Mouse (Mus musculus) G1E (cell line): Measurements from ENCODE around the gene Oog1. TPM values are rescaled to one million over a fixed set of nuclear protein-coding genes. Genes with fewer than 3 reads are reported as not detected.
"Not testable (repeated sequence)": the region's sequence is repeated elsewhere in the genome, so short reads cannot be mapped to it uniquely, and the experiment has no call there.

Experiments used
- ATAC-seq: 2 replicates; pipeline ENCODE4 v1.8.0; 2016; ENCODE audit warnings: mild to moderate bottlenecking; ENCODE audit not compliant: insufficient number of reproducible peaks, poor library complexity, low FRiP score, severe bottlenecking; ENCODE audit errors: extremely low read depth
- DNase-seq: peaks from one replicate; pipeline ENCODE4 v3.0.0; 2012; ENCODE audit warnings: low spot score
- H3K27me3 ChIP-seq: 2 replicates; pipeline ENCODE4 v1.6.1; 2012; ENCODE audit warnings: mild to moderate bottlenecking, low read length, inconsistent platforms; ENCODE audit not compliant: insufficient read depth
- H3K36me3 ChIP-seq: replicated peaks from 2 replicates; pipeline ENCODE3; 2012; ENCODE audit warnings: mild to moderate bottlenecking, inconsistent platforms
- H3K4me1 ChIP-seq: 2 replicates; pipeline ENCODE4 v1.6.1; 2012; ENCODE audit warnings: low read depth, low read length, inconsistent platforms, mixed read lengths; ENCODE audit not compliant: insufficient read depth
- H3K4me3 ChIP-seq: 2 replicates; pipeline ENCODE4 v1.5.1; 2012; ENCODE audit warnings: low read depth, mild to moderate bottlenecking, inconsistent platforms, low read length, moderate library complexity, mixed read lengths
- H3K9me3 ChIP-seq: replicated peaks from 2 replicates; pipeline ENCODE4 v1.6.1; 2012; ENCODE audit warnings: inconsistent platforms
- polyA plus RNA-seq: library from polyadenylated mRNA; stranded (reverse); fragments of >175 nt; gene quantifications from 2 replicates; pipeline ENCODE4 v1.2.3, GENCODE M21; 2012
- total RNA-seq, 2 experiments: library from RNA; stranded (forward) in 1 of 2; stranded (reverse) in 1 of 2; fragments of 200-1000 nt in 1 of 2; fragments of >200 nt in 1 of 2; fragmentation: Nextera tagmentation in 1 of 2; gene quantifications; 2 replicates each; pipeline ENCODE4 v1.2.3; 2014 to 2017

Oog1 gene
- total RNA-seq (2014; fragmentation: Nextera tagmentation) (not detected in 2 replicates), total RNA-seq (2017) (0.55 and 1.0 TPM in 2 replicates), polyA plus RNA-seq (not detected in 2 replicates)

DNA sequence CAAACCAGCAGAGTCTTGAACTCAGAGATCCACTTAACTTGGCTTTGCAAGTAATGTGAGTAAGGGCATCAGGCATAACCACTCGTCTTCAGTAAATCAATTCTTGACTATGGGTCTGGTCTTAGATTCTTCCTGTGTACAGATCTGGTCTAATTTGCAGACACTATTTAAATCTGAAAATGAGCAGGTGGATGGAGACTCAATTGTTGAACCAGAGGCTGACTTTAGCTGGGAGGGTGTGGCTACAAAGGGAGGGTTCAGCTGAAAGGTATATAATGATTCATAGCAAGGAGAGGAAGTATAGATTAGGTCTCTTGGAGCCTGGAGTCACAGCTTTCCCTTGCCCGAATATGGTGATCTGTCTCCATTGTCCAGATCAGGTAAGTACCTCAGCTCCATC is at the start of gene Oog1:
TSS of gene Oog1 (plus strand) at position 301 of the 400 bp plus-strand sequence.
- not testable (repeated sequence) for H3K9me3 ChIP-seq, DNase-seq, H3K4me1 ChIP-seq, H3K36me3 ChIP-seq, ATAC-seq, H3K4me3 ChIP-seq, H3K27me3 ChIP-seq

GRCm38 (mm10) chr12:87601388-87601787 is 1.1 kb upstream of the Oog1 start:
- H3K9me3 ChIP-seq, H3K4me1 ChIP-seq, ATAC-seq, H3K4me3 ChIP-seq, H3K27me3 ChIP-seq, DNase-seq, H3K36me3 ChIP-seq: not testable (repeated sequence)

GRCm38 (mm10) chr12:87618569-87618968 is 16.1 kb downstream of the Oog1 start, which contains the start of gene Gm4027:
Gene Gm4027, plus strand, starts transcription at chr12:87618869.
- H3K9me3 ChIP-seq, DNase-seq, H3K4me3 ChIP-seq, H3K27me3 ChIP-seq, H3K4me1 ChIP-seq, H3K36me3 ChIP-seq, ATAC-seq: not testable (repeated sequence)

DNA sequence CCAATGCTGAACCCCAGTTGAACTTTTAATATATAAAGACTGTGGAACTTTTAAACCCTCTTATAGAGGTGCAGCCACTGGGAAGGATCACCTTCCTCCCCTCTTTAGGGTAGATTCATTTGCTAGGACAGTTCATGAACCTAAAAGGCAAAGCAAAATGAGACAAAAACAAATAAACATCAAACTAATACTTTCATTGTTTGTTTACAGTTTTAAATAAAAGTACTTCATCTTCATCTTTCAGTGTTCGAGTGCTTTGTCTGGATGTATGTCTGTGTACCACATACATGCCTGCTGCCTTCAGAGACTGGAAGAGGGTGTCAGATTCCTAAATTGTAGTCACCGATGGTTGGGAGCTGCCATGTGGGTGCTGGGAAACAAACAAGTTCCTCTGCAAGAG is 42.0 kb downstream of the Oog1 start, which contains the start of gene Gm16381:
TSS of gene Gm16381 (minus strand) at position 101 of the 400 bp plus-strand sequence.
- ATAC-seq, H3K4me3 ChIP-seq, H3K9me3 ChIP-seq: not testable (repeated sequence)

GRCm38 (mm10) chr12:87652916-87653703 is 50.6 kb downstream of the Oog1 start:
- not testable (repeated sequence) for H3K9me3 ChIP-seq, H3K36me3 ChIP-seq, H3K4me1 ChIP-seq, H3K4me3 ChIP-seq, DNase-seq, H3K27me3 ChIP-seq
- peak; percentile 96 for ATAC-seq

More for the DNA sequence above, 42.0 kb downstream of the Oog1 start, which contains the start of gene Gm16381:
- DNase-seq, H3K36me3 ChIP-seq, H3K4me1 ChIP-seq, H3K27me3 ChIP-seq: not testable (repeated sequence)

Other genes with a start within 250 kb of the Oog1 start
- 111 and 123 TPM in 2 replicates for gene Sptlc2, start 214.3 kb upstream of the Oog1 start, total RNA-seq (2014; fragmentation: Nextera tagmentation)
- 197 and 212 TPM in 2 replicates for gene Sptlc2, start 214.3 kb upstream of the Oog1 start, total RNA-seq (2017)
- 50.5 and 52.7 TPM in 2 replicates for gene Sptlc2, start 214.3 kb upstream of the Oog1 start, polyA plus RNA-seq
- gene Slirp, start 158.8 kb upstream of the Oog1 start, total RNA-seq (2014; fragmentation: Nextera tagmentation): 62.5 and 68.0 TPM in 2 replicates
- 149 and 153 TPM in 2 replicates for gene Slirp, start 158.8 kb upstream of the Oog1 start, total RNA-seq (2017)
- gene Slirp, start 158.8 kb upstream of the Oog1 start, polyA plus RNA-seq: 4.6 and 7.3 TPM in 2 replicates
- gene Alkbh1, start 158.7 kb upstream of the Oog1 start, total RNA-seq (2014; fragmentation: Nextera tagmentation): 163 and 180 TPM in 2 replicates
- gene Alkbh1, start 158.7 kb upstream of the Oog1 start, total RNA-seq (2017): 104 and 106 TPM in 2 replicates
- 36.6 and 41.3 TPM in 2 replicates for gene Alkbh1, start 158.7 kb upstream of the Oog1 start, polyA plus RNA-seq
- 148 and 150 TPM in 2 replicates for gene Snw1, start 130.4 kb upstream of the Oog1 start, total RNA-seq (2014; fragmentation: Nextera tagmentation)
- gene Snw1, start 130.4 kb upstream of the Oog1 start, total RNA-seq (2017): 218 and 244 TPM in 2 replicates
- gene Snw1, start 130.4 kb upstream of the Oog1 start, polyA plus RNA-seq: 22.6 and 29.8 TPM in 2 replicates
- gene Gm5788, start 108.0 kb upstream of the Oog1 start, total RNA-seq (2014; fragmentation: Nextera tagmentation): 3.8 TPM in 1 of 2 replicates, not detected in the other
- gene Gm5788, start 108.0 kb upstream of the Oog1 start, total RNA-seq (2017): 0.52 and 1.1 TPM in 2 replicates
- gene Gm5788, start 108.0 kb upstream of the Oog1 start, polyA plus RNA-seq: 0.33 TPM in 1 of 2 replicates, not detected in the other
- not detected in 2 replicates for gene Gm8300, start 88.4 kb upstream of the Oog1 start, total RNA-seq (2014; fragmentation: Nextera tagmentation)
- gene Gm8300, start 88.4 kb upstream of the Oog1 start, total RNA-seq (2017): 0.17 and 0.66 TPM in 2 replicates
- not detected in 2 replicates for gene Gm8300, start 88.4 kb upstream of the Oog1 start, polyA plus RNA-seq
- 2.1 and 2.5 TPM in 2 replicates for gene Gm4027, start 16.2 kb downstream of the Oog1 start, total RNA-seq (2014; fragmentation: Nextera tagmentation)
- gene Gm4027, start 16.2 kb downstream of the Oog1 start, total RNA-seq (2017): 0.06 and 0.98 TPM in 2 replicates
- gene Gm4027, start 16.2 kb downstream of the Oog1 start, polyA plus RNA-seq: 0.08 and 0.16 TPM in 2 replicates
- not detected in 2 replicates for gene Gm16381, start 41.9 kb downstream of the Oog1 start, total RNA-seq (2014; fragmentation: Nextera tagmentation)
- gene Gm16381, start 41.9 kb downstream of the Oog1 start, total RNA-seq (2017): not detected in 2 replicates
- not detected in 2 replicates for gene Gm16381, start 41.9 kb downstream of the Oog1 start, polyA plus RNA-seq
- not detected in 2 replicates for gene Gm21319, start 173.1 kb downstream of the Oog1 start, total RNA-seq (2014; fragmentation: Nextera tagmentation)
- not detected in 2 replicates for gene Gm21319, start 173.1 kb downstream of the Oog1 start, total RNA-seq (2017)
- gene Gm21319, start 173.1 kb downstream of the Oog1 start, polyA plus RNA-seq: not detected in 2 replicates
- gene Gm21936, start 192.8 kb downstream of the Oog1 start, total RNA-seq (2014; fragmentation: Nextera tagmentation): not detected in 2 replicates
- gene Gm21936, start 192.8 kb downstream of the Oog1 start, total RNA-seq (2017): not detected in 2 replicates
- 0.24 TPM in 1 of 2 replicates, not detected in the other for gene Gm21936, start 192.8 kb downstream of the Oog1 start, polyA plus RNA-seq
- gene BB287469, start 213.9 kb downstream of the Oog1 start, total RNA-seq (2014; fragmentation: Nextera tagmentation): not detected in 2 replicates
- gene BB287469, start 213.9 kb downstream of the Oog1 start, total RNA-seq (2017): not detected in 2 replicates
- not detected in 2 replicates for gene BB287469, start 213.9 kb downstream of the Oog1 start, polyA plus RNA-seq
- not detected in 2 replicates for gene Gm2001, start 239.7 kb downstream of the Oog1 start, total RNA-seq (2014; fragmentation: Nextera tagmentation)
- not detected in 2 replicates for gene Gm2001, start 239.7 kb downstream of the Oog1 start, total RNA-seq (2017)
- gene Gm2001, start 239.7 kb downstream of the Oog1 start, polyA plus RNA-seq: not detected in 2 replicates